Mouse (Mus musculus): Measurements from ENCODE around the gene Nprl2. TPM values are rescaled to one million over a fixed set of nuclear protein-coding genes. Genes with fewer than 3 reads are reported as not detected.

The Nprl2 gene
- total and polyA plus RNA-seq, 3 experiments: 23.2 to 30.2 TPM; not detected in 1

DNA sequence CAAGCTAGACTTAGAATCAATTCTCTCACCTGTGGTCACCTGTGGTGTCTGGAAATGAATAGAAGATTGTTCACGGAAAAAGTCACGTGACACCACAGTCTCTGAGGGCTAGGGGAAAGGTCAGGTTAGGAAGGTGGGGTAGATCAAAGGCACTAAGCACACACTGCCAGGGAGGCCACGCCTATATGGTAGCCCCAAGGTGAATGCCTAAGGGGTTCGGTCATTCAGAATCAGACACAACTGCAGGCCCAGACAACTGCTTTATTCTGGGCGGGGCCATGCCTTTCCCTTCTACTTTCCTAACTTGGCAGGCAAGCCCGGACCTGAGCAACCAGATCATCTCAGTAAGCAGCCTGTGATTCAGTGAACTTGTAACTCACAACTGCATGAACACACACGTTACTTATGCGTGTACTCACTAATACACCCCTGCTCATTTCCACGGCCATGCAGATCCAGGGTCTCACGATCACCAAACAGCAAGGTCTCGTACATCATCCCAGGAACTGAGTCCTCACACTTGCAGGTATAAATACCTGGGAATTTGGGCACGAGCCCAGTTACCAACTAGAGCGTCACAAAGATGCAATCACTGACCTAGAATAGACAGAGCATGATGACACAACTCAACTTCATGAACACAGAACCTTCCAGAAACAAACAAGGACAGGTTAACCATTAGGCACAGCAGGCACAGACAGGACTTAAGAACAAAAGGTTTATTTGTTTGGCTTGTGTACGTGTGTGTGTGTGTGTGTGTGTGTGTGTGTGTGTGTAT is 33.7 kb downstream of the Nprl2 start:
- TF ChIP-seq GATA1 (IDR thresholded peaks at IDR 0.05; ENCODE audit: low read depth, low read length) (no peak), POLR2A (IDR thresholded peaks at IDR 0.05; ENCODE audit: control insufficient read depth in 1 of 2, insufficient read depth in 1 of 2, low read depth in 1 of 2, low read length in 2 of 2, poor library complexity in 1 of 2) (no peak), MEF2A (IDR thresholded peaks at IDR 0.05; ENCODE audit: extremely low read depth, insufficient replicate concordance, low read depth, low read length, poor library complexity, severe bottlenecking) (no peak), CHD2 (IDR thresholded peaks at IDR 0.05; ENCODE audit: low read length) (no peak), SMC3 (IDR thresholded peaks at IDR 0.05; ENCODE audit: low read depth, low read length) (no peak), MYC (IDR thresholded peaks at IDR 0.05; ENCODE audit: low read depth, low read length) (no peak)
- H3K27ac ChIP-seq (ENCODE audit: control insufficient read depth, low read depth, low read length): no peak overlapping the region
- H3K9ac ChIP-seq (ENCODE audit: control insufficient read depth, low read depth, low read length, poor library complexity, severe bottlenecking): no peak overlapping the region
- no peaks in the 10 kb centered on the region for H3K9me3 ChIP-seq (replicated peaks; ENCODE audit: insufficient read depth, low read length)
- H3K4me3 ChIP-seq (ENCODE audit: control insufficient read depth in 1 of 2, insufficient read depth in 1 of 2, low read depth in 2 of 2, low read length in 2 of 2): no peak overlapping the region
- DNase-seq (ENCODE audit: low read depth, low spot score): no peak
- H3K27me3 ChIP-seq (ENCODE audit: control insufficient read depth in 1 of 2, insufficient read depth in 2 of 2, low read length in 2 of 2): no peaks in the 10 kb centered on the region
- H3K4me1 ChIP-seq (ENCODE audit: control insufficient read depth in 1 of 2, insufficient read depth in 2 of 2, low read length in 2 of 2): peaks cover 10 to 41% of the 10 kb centered on the region in 2 experiments
- peaks cover 0 to 20% of the 10 kb centered on the region in 2 experiments; a peak in 2 of 4 replicates for H3K36me3 ChIP-seq (ENCODE audit: control insufficient read depth in 1 of 2, insufficient read depth in 2 of 2, low read length in 2 of 2)
- peaks cover 2% of the 10 kb centered on the region; the same call in 1 of the 2 replicates for H3K79me2 ChIP-seq (ENCODE audit: control insufficient read depth, insufficient read depth, low read length, poor library complexity)

DNA sequence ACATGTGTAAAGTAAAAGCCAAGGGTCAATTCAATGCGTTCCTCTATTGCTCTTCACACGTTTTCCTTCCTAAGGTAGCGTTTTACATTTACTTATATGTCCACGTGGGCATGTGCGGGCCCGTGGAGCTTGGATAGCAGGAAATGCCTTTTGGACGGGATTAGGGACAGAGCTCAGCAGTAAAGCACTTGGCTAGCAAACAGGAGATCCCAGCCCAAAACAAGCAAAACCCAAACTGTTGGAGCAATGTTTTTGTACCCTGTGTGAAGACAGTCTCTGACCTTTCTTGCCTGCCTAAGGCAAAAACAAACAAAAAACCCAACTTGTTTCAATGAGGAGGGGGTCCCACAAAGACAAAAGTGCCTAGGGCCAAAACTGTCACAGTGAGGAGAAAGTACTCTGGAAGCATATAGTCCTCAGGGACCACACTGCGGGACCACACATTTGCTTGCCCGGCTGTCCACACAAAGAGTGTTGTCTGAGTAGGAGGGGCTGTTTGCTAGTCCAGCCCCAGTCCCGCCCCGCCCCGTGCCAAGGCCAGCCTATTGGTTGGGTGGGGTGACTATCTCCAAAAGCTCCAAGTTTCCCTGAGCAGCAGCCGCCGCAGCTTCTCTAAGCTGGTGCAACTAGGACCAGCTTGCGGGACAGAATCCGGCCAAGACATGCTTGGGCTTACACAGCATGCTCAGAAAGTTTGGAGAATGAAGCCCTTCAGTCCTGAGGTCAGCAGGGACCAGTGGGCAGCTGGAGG is 34.5 kb downstream of the Nprl2 start, which contains the start of gene Hyal1:
TSS of gene Hyal1 (plus strand) at position 571 of the 751 bp plus-strand sequence.
- peaks cover 7 to 34% of the 10 kb centered on the region in 2 experiments for H3K4me1 ChIP-seq (ENCODE audit: control insufficient read depth in 1 of 2, insufficient read depth in 2 of 2, low read length in 2 of 2)
- peaks cover 10% of the 10 kb centered on the region for H3K79me2 ChIP-seq (ENCODE audit: control insufficient read depth, insufficient read depth, low read length, poor library complexity)
- H3K36me3 ChIP-seq (ENCODE audit: control insufficient read depth in 1 of 2, insufficient read depth in 2 of 2, low read length in 2 of 2): peaks cover 0 to 15% of the 10 kb centered on the region in 2 experiments; a peak in 2 of 4 replicates
- H3K9ac ChIP-seq (ENCODE audit: control insufficient read depth, low read depth, low read length, poor library complexity, severe bottlenecking): peak within 1 kb of the TSS; percentile 65
- no peaks in the 10 kb centered on the region for H3K9me3 ChIP-seq (replicated peaks; ENCODE audit: insufficient read depth, low read length)
- peak within 1 kb of the TSS; percentile 56 to 78 for H3K4me3 ChIP-seq (ENCODE audit: control insufficient read depth in 1 of 2, insufficient read depth in 1 of 2, low read depth in 2 of 2, low read length in 2 of 2)
- peak; percentile 91 for DNase-seq (ENCODE audit: low read depth, low spot score)
- H3K27me3 ChIP-seq (ENCODE audit: control insufficient read depth in 1 of 2, insufficient read depth in 2 of 2, low read length in 2 of 2): no peaks in the 10 kb centered on the region
- H3K27ac ChIP-seq (ENCODE audit: control insufficient read depth, low read depth, low read length): 0 out of 2 replicates have a peak within 1 kb of the TSS, but pooled peaks have one; percentile 10
- no peak for TF ChIP-seq USF2 (IDR thresholded peaks at IDR 0.05; ENCODE audit: borderline replicate concordance in 1 of 2, insufficient read depth in 1 of 2, low read depth in 1 of 2, low read length in 2 of 2)
- no peak for TF ChIP-seq TAL1 (IDR thresholded peaks at IDR 0.05; ENCODE audit: low read length)
- no peak for TF ChIP-seq BHLHE40 (IDR thresholded peaks at IDR 0.05; ENCODE audit: borderline replicate concordance, low read depth, low read length)
- no peak for TF ChIP-seq MAFK (IDR thresholded peaks at IDR 0.05; ENCODE audit: borderline replicate concordance, low read depth, low read length)
- TF ChIP-seq GATA1 (IDR thresholded peaks at IDR 0.05; ENCODE audit: low read depth, low read length): no peak
- TF ChIP-seq SMC3 (IDR thresholded peaks at IDR 0.05; ENCODE audit: low read depth, low read length): no peak
- no peak for TF ChIP-seq MYC (IDR thresholded peaks at IDR 0.05; ENCODE audit: low read depth, low read length)
- TF ChIP-seq POLR2AphosphoS2 (IDR thresholded peaks at IDR 0.05; ENCODE audit: low read length): peak; percentile 57; the same call in 1 of the 2 replicates
- no peak for TF ChIP-seq CTCF (IDR thresholded peaks at IDR 0.05 in 2 of 3, conservative IDR thresholded peaks at IDR 0.05 in 1 of 3; ENCODE audit: control insufficient read depth in 1 of 3, insufficient read depth in 1 of 3, low read depth in 2 of 3, low read length in 3 of 3, poor library complexity in 1 of 3, severe bottlenecking in 1 of 3)
- no peak for TF ChIP-seq EP300 (IDR thresholded peaks at IDR 0.05; ENCODE audit: low read depth in 1 of 2, low read length in 2 of 2)
- no peak for TF ChIP-seq ETS1 (IDR thresholded peaks at IDR 0.05; ENCODE audit: low read depth, low read length)
- TF ChIP-seq SIN3A (IDR thresholded peaks at IDR 0.05; ENCODE audit: low read length): no peak; the same call in 1 of the 2 replicates
- TF ChIP-seq ZC3H11A (IDR thresholded peaks at IDR 0.05; ENCODE audit: low read depth, low read length): no peak
- TF ChIP-seq MAX (IDR thresholded peaks at IDR 0.05; ENCODE audit: low read length): no peak
- TF ChIP-seq RCOR1 (IDR thresholded peaks at IDR 0.05; ENCODE audit: low read depth, low read length): no peak
- TF ChIP-seq ELF1 (IDR thresholded peaks at IDR 0.05; ENCODE audit: low read depth, low read length): no peak
- no peak for TF ChIP-seq CHD2 (IDR thresholded peaks at IDR 0.05; ENCODE audit: low read length)
- no peak for TF ChIP-seq MYB (IDR thresholded peaks at IDR 0.05; ENCODE audit: low read depth, low read length)
- no peak for TF ChIP-seq USF1 (IDR thresholded peaks at IDR 0.05; ENCODE audit: low read depth, low read length)
- TF ChIP-seq UBTF (IDR thresholded peaks at IDR 0.05; ENCODE audit: borderline replicate concordance, insufficient read depth, low read depth, low read length): no peak
- no peak for TF ChIP-seq MEF2A (IDR thresholded peaks at IDR 0.05; ENCODE audit: extremely low read depth, insufficient replicate concordance, low read depth, low read length, poor library complexity, severe bottlenecking)
- no peak for TF ChIP-seq ZNF384 (IDR thresholded peaks at IDR 0.05; ENCODE audit: low read depth, low read length)
- no peak for TF ChIP-seq E2F4 (IDR thresholded peaks at IDR 0.05; ENCODE audit: borderline replicate concordance, low read depth, low read length)
- TF ChIP-seq GABPA (IDR thresholded peaks at IDR 0.05; ENCODE audit: low read depth, low read length): no peak
- no peak for TF ChIP-seq CHD1 (IDR thresholded peaks at IDR 0.05; ENCODE audit: low read depth, low read length)
- TF ChIP-seq ZKSCAN1 (IDR thresholded peaks at IDR 0.05; ENCODE audit: low read depth, low read length): no peak

Data from MEL (cell line).